Mouse (Mus musculus): ENCODE data around the gene Mdh2. TPM values are rescaled to one million over a fixed set of nuclear protein-coding genes. Genes with fewer than 3 reads are reported as not detected.

The Mdh2 gene
- polyA plus RNA-seq, 1 experiment from 2014 or later, result 984 TPM

DNA sequence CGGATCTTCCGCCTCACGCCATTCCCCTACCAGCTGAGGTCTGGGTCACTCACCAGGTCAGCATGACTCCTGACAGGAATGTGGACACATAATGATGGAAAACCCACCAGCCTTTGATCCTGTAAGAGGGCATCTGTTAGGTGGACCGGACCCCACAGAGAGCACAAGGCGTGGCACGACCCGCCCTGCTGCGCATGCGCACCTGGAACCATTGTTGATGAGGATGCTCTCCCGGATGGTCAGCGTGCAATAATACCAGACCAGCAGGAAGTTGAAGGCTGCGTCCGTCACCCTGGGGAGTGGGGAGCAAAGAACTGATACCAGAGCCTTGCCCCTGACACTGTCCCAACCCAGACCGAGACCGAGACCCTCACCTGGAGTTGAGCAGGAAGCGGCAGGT is 41.7 kb upstream of the Mdh2 start:
- ATAC-seq (replicated peaks; ENCODE audit: insufficient number of reproducible peaks, low FRiP score, low TSS enrichment), result no peak
- Histone ChIP-seq H3K9ac (ENCODE audit: low read depth, low read length) (no peak overlapping the region), H3K36me3 (ENCODE audit: control insufficient read depth, insufficient read depth, low read length) (peaks cover 39% of the 10 kb centered on the region), H3K4me2 (no peak overlapping the region), H3K27me3 (ENCODE audit: control insufficient read depth, insufficient read depth, low read length) (no peaks in the 10 kb centered on the region), H3K27ac (ENCODE audit: low read depth, low read length) (no peak overlapping the region), H3K4me3 (ENCODE audit: low read depth, low read length) (no peak overlapping the region), H3K9me3 (replicated peaks; ENCODE audit: control insufficient read depth, low read length) (no peaks in the 10 kb centered on the region), H3K4me1 (ENCODE audit: control insufficient read depth, insufficient read depth, low read length) (no peaks in the 10 kb centered on the region)
- 89% methylated on average over 16 of the region's 16 CpGs for WGBS (ENCODE audit: insufficient replicate concordance)

DNA sequence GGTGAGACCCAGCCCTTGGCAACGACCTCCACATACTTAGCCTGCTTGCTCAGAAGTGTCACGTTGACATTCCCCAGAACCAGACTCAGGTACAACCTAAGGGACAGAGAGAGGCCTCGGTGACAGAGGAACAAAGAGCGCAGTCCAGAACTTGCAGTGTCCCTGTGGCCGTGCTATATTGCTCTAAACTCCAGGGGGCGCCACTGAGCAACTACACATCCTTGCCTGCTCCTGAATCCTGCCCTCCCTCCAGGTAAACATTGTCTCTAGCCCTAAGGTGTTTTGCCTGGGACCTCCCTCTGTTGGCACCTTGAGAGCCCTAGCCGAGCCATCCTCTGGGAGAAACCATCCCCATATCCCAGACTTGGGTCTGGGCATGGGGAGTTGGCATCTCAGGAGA is 41.1 kb upstream of the Mdh2 start:
- WGBS (ENCODE audit: insufficient replicate concordance), result 70% methylated on average over 7 of the region's 7 CpGs
- no peaks in the 10 kb centered on the region for H3K27me3 ChIP-seq (ENCODE audit: control insufficient read depth, insufficient read depth, low read length)
- no peak for ATAC-seq (replicated peaks; ENCODE audit: insufficient number of reproducible peaks, low FRiP score, low TSS enrichment)

DNA sequence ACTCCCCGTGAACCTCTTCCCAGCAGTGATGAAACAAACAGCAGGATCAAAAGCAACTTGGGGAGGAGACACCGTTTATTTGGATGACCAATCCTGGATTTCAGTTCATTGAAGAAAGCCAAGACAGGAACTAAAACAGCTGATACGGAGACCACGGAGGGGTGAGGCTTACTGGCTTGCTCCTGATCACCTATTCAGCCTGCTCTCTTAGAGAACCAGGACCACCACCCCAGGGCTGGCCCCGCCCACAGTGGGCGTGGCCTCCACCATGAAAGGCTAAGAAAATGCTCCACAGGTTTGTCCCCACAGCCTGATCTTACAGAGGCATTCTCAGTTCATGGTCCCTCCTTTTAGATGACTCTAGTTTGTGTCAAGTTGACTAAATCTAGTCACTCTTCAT is 40.0 kb upstream of the Mdh2 start:
- no peak for ATAC-seq (replicated peaks; ENCODE audit: insufficient number of reproducible peaks, low FRiP score, low TSS enrichment)
- Histone ChIP-seq H3K27me3 (ENCODE audit: control insufficient read depth, insufficient read depth, low read length) (no peaks in the 10 kb centered on the region), H3K27ac (ENCODE audit: low read depth, low read length) (peak overlapping the region; percentile 25; the same call in 1 of the 2 replicates), H3K4me3 (ENCODE audit: low read depth, low read length) (no peak overlapping the region), H3K4me1 (ENCODE audit: control insufficient read depth, insufficient read depth, low read length) (peaks cover 6% of the 10 kb centered on the region), H3K36me3 (ENCODE audit: control insufficient read depth, insufficient read depth, low read length) (peaks cover 30% of the 10 kb centered on the region), H3K9me3 (replicated peaks; ENCODE audit: control insufficient read depth, low read length) (no peaks in the 10 kb centered on the region), H3K9ac (ENCODE audit: low read depth, low read length) (no peak overlapping the region), H3K4me2 (no peak overlapping the region)
- 15% methylated on average over 6 of the region's 6 CpGs for WGBS (ENCODE audit: insufficient replicate concordance)

More for the DNA sequence above, 41.1 kb upstream of the Mdh2 start:
- H3K27ac ChIP-seq (ENCODE audit: low read depth, low read length), result no peak overlapping the region
- H3K9ac ChIP-seq (ENCODE audit: low read depth, low read length), result no peak overlapping the region
- no peak overlapping the region for H3K4me2 ChIP-seq
- no peak overlapping the region for H3K4me3 ChIP-seq (ENCODE audit: low read depth, low read length)
- no peaks in the 10 kb centered on the region for H3K9me3 ChIP-seq (replicated peaks; ENCODE audit: control insufficient read depth, low read length)
- H3K4me1 ChIP-seq (ENCODE audit: control insufficient read depth, insufficient read depth, low read length), result no peaks in the 10 kb centered on the region; the same call in 1 of the 2 replicates
- H3K36me3 ChIP-seq (ENCODE audit: control insufficient read depth, insufficient read depth, low read length), result peaks cover 38% of the 10 kb centered on the region

DNA sequence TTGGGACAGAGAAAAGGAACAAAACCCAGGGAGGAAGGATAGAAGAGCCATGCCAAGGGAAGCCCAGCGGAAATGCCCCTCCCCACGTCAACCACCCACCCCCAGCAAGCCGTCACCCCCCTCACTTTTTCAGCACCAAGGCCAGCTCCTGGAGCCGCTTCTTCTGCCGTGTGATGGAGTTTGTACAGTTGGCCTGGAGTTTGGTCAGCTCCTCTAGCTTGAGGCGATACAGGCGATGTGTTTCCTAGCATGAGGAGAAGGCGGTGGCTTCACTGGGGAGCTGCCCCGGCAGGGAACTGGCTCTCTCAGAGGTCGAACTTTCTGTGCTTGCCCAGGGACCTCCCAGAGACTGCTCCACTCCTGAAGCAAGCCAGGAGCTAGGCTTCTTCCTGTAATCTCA is 36.1 kb upstream of the Mdh2 start:
- no peak for ATAC-seq (replicated peaks; ENCODE audit: insufficient number of reproducible peaks, low FRiP score, low TSS enrichment)
- 0 out of 2 replicates have a peak, but pooled peaks cover 2% of the 10 kb centered on the region for H3K27me3 ChIP-seq (ENCODE audit: control insufficient read depth, insufficient read depth, low read length)
- WGBS (ENCODE audit: insufficient replicate concordance), result 58% methylated on average over 10 of the region's 10 CpGs
- H3K4me3 ChIP-seq (ENCODE audit: low read depth, low read length), result no peak overlapping the region
- no peak overlapping the region for H3K27ac ChIP-seq (ENCODE audit: low read depth, low read length)
- no peak overlapping the region for H3K9ac ChIP-seq (ENCODE audit: low read depth, low read length)
- peaks cover 17% of the 10 kb centered on the region for H3K4me1 ChIP-seq (ENCODE audit: control insufficient read depth, insufficient read depth, low read length)
- H3K4me2 ChIP-seq, result no peak overlapping the region
- H3K36me3 ChIP-seq (ENCODE audit: control insufficient read depth, insufficient read depth, low read length), result peaks cover 8% of the 10 kb centered on the region
- H3K9me3 ChIP-seq (replicated peaks; ENCODE audit: control insufficient read depth, low read length), result no peaks in the 10 kb centered on the region

DNA sequence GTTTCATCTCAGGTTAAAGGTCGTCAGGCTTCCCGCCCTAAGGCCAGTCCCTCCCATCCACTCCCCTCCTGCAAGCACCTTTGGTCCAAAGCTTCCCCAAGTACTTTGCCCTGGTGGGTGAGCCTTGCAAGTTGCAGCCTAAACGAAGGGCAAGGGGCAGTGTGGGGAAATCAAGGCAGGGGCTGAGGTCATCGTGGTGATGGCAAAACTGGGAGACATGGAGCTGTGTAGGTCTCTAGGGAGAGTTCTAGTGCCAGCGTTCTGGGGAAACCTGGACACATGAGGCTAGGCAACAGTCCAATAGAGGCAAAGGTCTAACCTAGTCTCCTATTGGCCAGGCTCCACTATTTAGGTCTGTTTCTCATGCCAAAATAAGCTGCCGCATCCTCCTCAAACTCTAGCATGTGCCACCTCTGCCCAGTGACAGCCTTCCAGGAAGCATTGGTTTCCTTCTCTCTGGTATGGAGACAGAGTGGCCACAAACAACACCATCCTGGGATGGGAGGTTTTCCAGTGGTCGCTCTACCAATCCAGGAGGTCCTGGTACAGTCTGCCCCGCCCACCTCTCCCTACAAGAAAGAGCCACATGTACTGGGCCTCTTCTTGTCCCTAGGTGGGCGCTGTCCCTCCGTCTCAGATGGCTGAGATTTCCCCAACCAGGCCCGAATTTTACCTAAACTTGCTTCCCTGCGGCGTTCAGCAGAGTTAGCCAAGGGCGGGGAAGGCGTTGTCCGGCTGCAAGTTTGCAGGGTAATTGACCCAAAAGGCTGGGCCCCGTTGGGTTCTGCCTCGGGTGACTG is 35.1 kb upstream of the Mdh2 start:
- Histone ChIP-seq H3K27ac (ENCODE audit: low read depth, low read length) (0 out of 2 replicates have a peak overlapping the region, but pooled peaks have one; percentile 15), H3K9ac (ENCODE audit: low read depth, low read length) (peak overlapping the region; percentile 81), H3K36me3 (ENCODE audit: control insufficient read depth, insufficient read depth, low read length) (peaks cover 6% of the 10 kb centered on the region), H3K9me3 (replicated peaks; ENCODE audit: control insufficient read depth, low read length) (0 out of 2 replicates have a peak, but pooled peaks cover 4% of the 10 kb centered on the region), H3K4me3 (ENCODE audit: low read depth, low read length) (peak overlapping the region; percentile 96), H3K27me3 (ENCODE audit: control insufficient read depth, insufficient read depth, low read length) (0 out of 2 replicates have a peak, but pooled peaks cover 2% of the 10 kb centered on the region), H3K4me1 (ENCODE audit: control insufficient read depth, insufficient read depth, low read length) (peaks cover 17% of the 10 kb centered on the region), H3K4me2 (peak overlapping the region; percentile 98)
- WGBS (ENCODE audit: insufficient replicate concordance), result 21% methylated on average over 18 of the region's 18 CpGs
- ATAC-seq (replicated peaks; ENCODE audit: insufficient number of reproducible peaks, low FRiP score, low TSS enrichment), result no peak

DNA sequence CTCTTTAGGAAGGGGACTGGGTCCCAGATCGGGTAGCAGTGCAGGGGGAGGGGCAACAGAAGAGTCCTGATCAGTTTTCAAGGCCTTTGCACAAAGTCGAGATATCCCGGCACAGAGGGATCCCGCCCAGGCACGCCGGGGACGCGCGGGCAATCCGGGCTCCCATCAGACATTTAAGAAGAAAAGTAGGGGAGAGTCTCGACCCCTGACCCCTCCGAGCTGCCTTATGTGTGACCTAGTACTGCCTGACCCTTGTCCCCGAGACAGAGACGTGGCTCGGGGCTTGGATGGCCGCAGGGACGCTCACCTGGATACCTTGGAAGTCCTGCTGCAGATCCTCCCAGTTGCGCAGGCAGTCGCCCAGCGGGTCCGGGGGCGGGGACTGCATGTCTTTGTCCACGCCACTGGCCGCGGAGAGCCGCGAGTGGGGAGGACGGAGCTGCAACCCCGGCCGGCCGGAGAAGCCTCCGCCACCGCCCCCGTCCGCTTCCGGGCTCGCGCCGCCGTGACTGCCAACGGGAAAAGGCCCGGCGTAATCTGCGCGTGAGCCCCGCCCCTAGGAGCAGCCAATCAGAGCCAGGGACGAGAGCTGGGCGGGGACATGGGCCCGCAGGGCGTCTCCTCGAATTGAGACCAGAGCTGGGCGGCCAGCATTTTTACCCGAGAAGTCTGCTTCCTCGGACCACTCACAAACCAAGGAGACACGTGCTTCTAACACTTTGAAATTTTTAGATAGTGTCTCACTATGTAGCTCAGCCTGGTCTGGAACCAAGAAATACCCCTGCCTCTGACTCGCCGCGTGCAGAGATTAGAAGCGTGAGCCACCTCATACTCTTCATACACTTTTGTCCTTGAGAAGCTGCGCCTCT is 34.3 kb upstream of the Mdh2 start, which contains the start of gene Tmem120a:
Tmem120a (minus strand) TSS at position 708 of the 869 bp plus-strand sequence.
- H3K4me1 ChIP-seq (ENCODE audit: control insufficient read depth, insufficient read depth, low read length), result peaks cover 17% of the 10 kb centered on the region
- peak; percentile 94 for ATAC-seq (replicated peaks; ENCODE audit: insufficient number of reproducible peaks, low FRiP score, low TSS enrichment)
- peak within 1 kb of the TSS; percentile 81 for H3K9ac ChIP-seq (ENCODE audit: low read depth, low read length)
- H3K9me3 ChIP-seq (replicated peaks; ENCODE audit: control insufficient read depth, low read length), result 0 out of 2 replicates have a peak, but pooled peaks cover 4% of the 10 kb centered on the region
- H3K4me3 ChIP-seq (ENCODE audit: low read depth, low read length), result peak within 1 kb of the TSS; percentile 96
- peak within 1 kb of the TSS; percentile 98 for H3K4me2 ChIP-seq
- H3K27ac ChIP-seq (ENCODE audit: low read depth, low read length), result peak within 1 kb of the TSS; percentile 75
- WGBS (ENCODE audit: insufficient replicate concordance), result under 1% methylated on average over 57 of the region's 60 CpGs
- 0 out of 2 replicates have a peak, but pooled peaks cover 2% of the 10 kb centered on the region for H3K27me3 ChIP-seq (ENCODE audit: control insufficient read depth, insufficient read depth, low read length)
- peaks cover 6% of the 10 kb centered on the region for H3K36me3 ChIP-seq (ENCODE audit: control insufficient read depth, insufficient read depth, low read length)

DNA sequence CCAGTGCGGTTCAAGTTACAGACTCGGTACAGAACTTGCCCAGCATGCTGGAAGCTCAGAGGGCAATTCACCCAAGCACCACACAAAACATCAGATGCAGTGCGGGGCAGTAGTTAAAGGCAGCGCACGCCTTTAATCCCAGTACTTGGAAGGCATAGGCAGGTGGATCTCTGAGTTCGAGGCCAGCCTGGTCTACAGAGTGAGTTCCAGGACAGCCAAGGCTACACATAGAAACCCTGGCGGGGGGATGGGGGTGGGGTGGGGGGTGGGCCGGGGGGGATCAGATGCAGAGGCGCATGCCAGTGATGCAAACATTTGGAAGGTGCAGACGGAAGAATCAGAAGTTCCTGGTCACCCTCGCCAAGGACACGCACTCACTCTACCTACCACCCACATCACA is 33.5 kb upstream of the Mdh2 start:
- H3K36me3 ChIP-seq (ENCODE audit: control insufficient read depth, insufficient read depth, low read length), result peaks cover 6% of the 10 kb centered on the region
- peak overlapping the region; percentile 72 for H3K9ac ChIP-seq (ENCODE audit: low read depth, low read length)
- 13% methylated on average over 12 of the region's 12 CpGs for WGBS (ENCODE audit: insufficient replicate concordance)
- peak overlapping the region; percentile 75 for H3K27ac ChIP-seq (ENCODE audit: low read depth, low read length)
- H3K4me3 ChIP-seq (ENCODE audit: low read depth, low read length), result peak overlapping the region; percentile 96
- 0 out of 2 replicates have a peak, but pooled peaks cover 2% of the 10 kb centered on the region for H3K27me3 ChIP-seq (ENCODE audit: control insufficient read depth, insufficient read depth, low read length)
- H3K4me1 ChIP-seq (ENCODE audit: control insufficient read depth, insufficient read depth, low read length), result peaks cover 17% of the 10 kb centered on the region
- peak overlapping the region; percentile 98 for H3K4me2 ChIP-seq
- ATAC-seq (replicated peaks; ENCODE audit: insufficient number of reproducible peaks, low FRiP score, low TSS enrichment), result no peak
- H3K9me3 ChIP-seq (replicated peaks; ENCODE audit: control insufficient read depth, low read length), result 0 out of 2 replicates have a peak, but pooled peaks cover 4% of the 10 kb centered on the region

DNA sequence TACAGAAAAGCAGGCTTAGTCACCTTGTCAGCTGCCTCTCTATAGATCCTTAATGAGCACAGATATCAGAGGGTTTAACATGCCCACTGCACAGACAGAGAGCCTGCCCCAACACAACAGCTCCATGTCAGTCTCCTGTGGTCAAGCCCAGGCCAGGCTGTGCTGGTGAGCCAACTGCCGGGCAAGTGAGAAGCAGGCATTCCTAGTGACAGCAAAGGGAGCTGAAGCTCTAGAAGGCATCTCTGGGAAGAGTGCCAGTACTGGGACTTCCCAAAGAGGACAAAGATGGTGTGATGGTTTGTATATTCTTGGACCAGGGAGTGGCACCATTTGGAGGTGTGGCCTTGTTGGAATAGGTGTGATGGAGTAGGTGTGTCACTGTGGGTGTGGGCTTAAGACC is 27.2 kb upstream of the Mdh2 start:
- Histone ChIP-seq H3K27me3 (ENCODE audit: control insufficient read depth, insufficient read depth, low read length) (no peaks in the 10 kb centered on the region), H3K36me3 (ENCODE audit: control insufficient read depth, insufficient read depth, low read length) (no peaks in the 10 kb centered on the region), H3K4me1 (ENCODE audit: control insufficient read depth, insufficient read depth, low read length) (no peaks in the 10 kb centered on the region), H3K9me3 (replicated peaks; ENCODE audit: control insufficient read depth, low read length) (0 out of 2 replicates have a peak, but pooled peaks cover 4% of the 10 kb centered on the region), H3K9ac (ENCODE audit: low read depth, low read length) (no peak overlapping the region), H3K27ac (ENCODE audit: low read depth, low read length) (no peak overlapping the region), H3K4me2 (no peak overlapping the region), H3K4me3 (ENCODE audit: low read depth, low read length) (no peak overlapping the region)
- WGBS (ENCODE audit: insufficient replicate concordance), result 69% methylated on average over 1 of the region's 1 CpGs
- no peak for ATAC-seq (replicated peaks; ENCODE audit: insufficient number of reproducible peaks, low FRiP score, low TSS enrichment)
